Mouse (Mus musculus): ENCODE data around the gene Map3k5. TPM values are rescaled to one million over a fixed set of nuclear protein-coding genes. Genes with fewer than 3 reads are reported as not detected.

Gene Map3k5
- total and polyA plus RNA-seq, 2 experiments from 2014 or later = 1.5 to 5.3 TPM

DNA sequence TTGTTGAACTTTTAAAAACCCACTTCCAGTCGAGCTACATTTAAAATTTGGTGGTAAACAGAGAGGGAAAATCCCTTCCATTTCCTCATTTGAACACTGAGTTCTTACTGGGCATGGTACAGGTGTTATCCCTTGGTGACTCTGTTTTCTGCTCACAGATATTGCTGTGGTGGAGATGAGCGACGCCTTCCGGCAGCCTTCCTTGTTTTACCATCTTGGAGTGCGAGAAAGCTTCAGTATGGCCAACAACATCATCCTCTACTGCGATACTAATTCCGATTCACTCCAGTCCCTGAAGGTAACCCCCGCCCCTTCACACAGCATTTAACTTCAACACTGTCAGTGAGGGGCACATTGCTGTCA is 66.1 kb downstream of the Map3k5 start:
- Histone ChIP-seq H3K9ac (replicated peaks; ENCODE audit: low read length, poor library complexity, severe bottlenecking) (no peak overlapping the region), H3K36me3 (ENCODE audit: insufficient read depth, low read length) (no peaks in the 10 kb centered on the region), H3K27ac (ENCODE audit: low read depth, low read length) (no peak overlapping the region), H3K4me3 (ENCODE audit: low read depth, low read length) (no peak overlapping the region), H3K9me3 (ENCODE audit: low read length) (no peaks in the 10 kb centered on the region), H3K4me2 (ENCODE audit: low read depth, low read length, poor library complexity, severe bottlenecking) (no peak overlapping the region), H3K4me1 (ENCODE audit: insufficient read depth, low read length) (no peaks in the 10 kb centered on the region), H3K27me3 (ENCODE audit: insufficient read depth, low read length) (no peaks in the 10 kb centered on the region)
- DNase-seq (ENCODE audit: low spot score) (no peak), ATAC-seq (ENCODE audit: low FRiP score) (no peak)
- WGBS = 76% methylated on average over 8 of the region's 8 CpGs
- TF ChIP-seq CTCF (IDR thresholded peaks at IDR 0.05) = no peak

DNA sequence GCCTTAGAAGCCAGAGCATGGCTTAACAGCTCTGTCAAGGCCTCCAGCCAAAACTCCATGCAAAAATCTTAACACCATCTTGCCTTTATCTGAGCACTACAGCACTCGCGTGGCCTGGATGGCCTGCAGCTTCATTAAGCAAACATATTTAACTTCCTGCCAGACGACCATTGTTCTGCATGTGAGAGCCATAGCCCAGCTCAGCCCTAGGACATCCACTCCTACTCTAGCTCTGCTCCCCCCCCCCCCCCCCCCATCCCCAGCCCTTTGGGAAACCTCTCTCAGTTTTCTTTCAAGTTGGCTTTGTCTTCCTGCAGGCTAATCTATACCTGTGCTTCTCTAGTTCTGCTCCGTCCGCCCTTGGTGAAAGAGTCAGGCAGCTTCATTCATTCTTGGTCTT is 67.7 kb downstream of the Map3k5 start:
- no peaks in the 10 kb centered on the region for H3K9me3 ChIP-seq (ENCODE audit: low read length)
- H3K27me3 ChIP-seq (ENCODE audit: insufficient read depth, low read length) = no peaks in the 10 kb centered on the region
- H3K4me1 ChIP-seq (ENCODE audit: insufficient read depth, low read length) = no peaks in the 10 kb centered on the region
- 31% methylated on average over 5 of the region's 5 CpGs for WGBS
- no peak for DNase-seq (ENCODE audit: low spot score)
- ATAC-seq (ENCODE audit: low FRiP score) = 0 out of 2 replicates have a peak, but pooled peaks have one; percentile 29
- no peaks in the 10 kb centered on the region for H3K36me3 ChIP-seq (ENCODE audit: insufficient read depth, low read length)
- no peak for TF ChIP-seq CTCF (IDR thresholded peaks at IDR 0.05)
- H3K27ac ChIP-seq (ENCODE audit: low read depth, low read length) = no peak overlapping the region
- H3K4me2 ChIP-seq (ENCODE audit: low read depth, low read length, poor library complexity, severe bottlenecking) = no peak overlapping the region
- H3K9ac ChIP-seq (replicated peaks; ENCODE audit: low read length, poor library complexity, severe bottlenecking) = no peak overlapping the region
- H3K4me3 ChIP-seq (ENCODE audit: low read depth, low read length) = no peak overlapping the region

DNA sequence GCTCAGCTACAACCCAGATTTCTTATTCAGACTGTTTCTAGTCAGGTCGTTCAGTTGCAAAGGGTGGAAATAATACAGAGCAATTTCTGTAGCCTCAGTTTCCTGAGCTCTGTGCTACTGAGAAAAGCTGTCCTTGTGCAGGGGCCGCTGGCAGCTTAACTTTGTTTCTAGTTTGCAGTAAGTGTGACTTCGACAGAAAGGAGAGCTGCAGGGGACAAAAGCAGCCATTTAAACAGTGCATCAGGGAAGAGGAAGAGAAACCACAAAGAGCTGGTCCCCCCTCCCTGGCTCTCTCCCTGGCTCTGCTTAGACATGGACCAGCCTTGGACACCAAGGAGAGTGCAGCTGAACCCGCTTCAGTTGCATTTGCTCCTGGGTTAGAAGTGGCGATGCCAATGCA is 68.7 kb downstream of the Map3k5 start:
- no peaks in the 10 kb centered on the region for H3K27me3 ChIP-seq (ENCODE audit: insufficient read depth, low read length)
- DNase-seq (ENCODE audit: low spot score) = no peak

DNA sequence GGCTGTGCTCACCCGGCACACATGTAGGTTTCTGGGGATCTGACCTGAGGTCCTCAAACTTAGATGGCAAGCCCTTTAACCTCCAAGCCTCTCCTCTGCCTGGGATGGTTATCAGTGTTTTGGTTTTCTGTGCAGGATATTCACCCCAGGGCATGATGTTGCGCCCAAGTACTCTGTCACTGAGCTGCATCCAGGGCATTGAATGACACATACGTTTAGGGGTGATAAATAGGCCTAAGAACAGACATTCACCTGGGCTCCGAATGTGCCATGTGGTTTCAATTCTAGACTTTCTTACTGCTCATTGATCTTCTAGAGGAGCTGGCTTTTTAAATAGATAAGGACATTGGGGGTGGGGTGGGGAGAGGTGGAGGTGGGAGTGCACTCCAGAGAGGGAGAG is 70.5 kb downstream of the Map3k5 start:
- 87% methylated on average over 4 of the region's 4 CpGs for WGBS
- Histone ChIP-seq H3K27me3 (ENCODE audit: insufficient read depth, low read length) (no peaks in the 10 kb centered on the region), H3K4me1 (ENCODE audit: insufficient read depth, low read length) (no peaks in the 10 kb centered on the region), H3K36me3 (ENCODE audit: insufficient read depth, low read length) (no peaks in the 10 kb centered on the region), H3K27ac (ENCODE audit: low read depth, low read length) (no peak overlapping the region), H3K9me3 (ENCODE audit: low read length) (no peaks in the 10 kb centered on the region), H3K4me2 (ENCODE audit: low read depth, low read length, poor library complexity, severe bottlenecking) (no peak overlapping the region), H3K4me3 (ENCODE audit: low read depth, low read length) (no peak overlapping the region), H3K9ac (replicated peaks; ENCODE audit: low read length, poor library complexity, severe bottlenecking) (no peak overlapping the region)
- TF ChIP-seq CTCF (IDR thresholded peaks at IDR 0.05) = no peak
- no peak for DNase-seq (ENCODE audit: low spot score)
- no peak for ATAC-seq (ENCODE audit: low FRiP score)

More for the DNA sequence above, 68.7 kb downstream of the Map3k5 start:
- ATAC-seq (ENCODE audit: low FRiP score) = no peak
- TF ChIP-seq CTCF (IDR thresholded peaks at IDR 0.05) = no peak
- H3K4me1 ChIP-seq (ENCODE audit: insufficient read depth, low read length) = no peaks in the 10 kb centered on the region
- no peak overlapping the region for H3K27ac ChIP-seq (ENCODE audit: low read depth, low read length)
- H3K9ac ChIP-seq (replicated peaks; ENCODE audit: low read length, poor library complexity, severe bottlenecking) = no peak overlapping the region
- H3K9me3 ChIP-seq (ENCODE audit: low read length) = no peaks in the 10 kb centered on the region
- WGBS = 27% methylated on average over 5 of the region's 5 CpGs
- no peaks in the 10 kb centered on the region for H3K36me3 ChIP-seq (ENCODE audit: insufficient read depth, low read length)
- H3K4me3 ChIP-seq (ENCODE audit: low read depth, low read length) = no peak overlapping the region
- no peak overlapping the region for H3K4me2 ChIP-seq (ENCODE audit: low read depth, low read length, poor library complexity, severe bottlenecking)

GRCm38 (mm10) chr10:20005491-20005952 is 71.2 kb downstream of the Map3k5 start:
- no peaks in the 10 kb centered on the region for H3K36me3 ChIP-seq (ENCODE audit: insufficient read depth, low read length)
- no peak overlapping the region for H3K4me2 ChIP-seq (ENCODE audit: low read depth, low read length, poor library complexity, severe bottlenecking)
- no peak overlapping the region for H3K9ac ChIP-seq (replicated peaks; ENCODE audit: low read length, poor library complexity, severe bottlenecking)
- DNase-seq (ENCODE audit: low spot score) = no peak
- no peaks in the 10 kb centered on the region for H3K9me3 ChIP-seq (ENCODE audit: low read length)
- H3K27ac ChIP-seq (ENCODE audit: low read depth, low read length) = no peak overlapping the region
- H3K4me1 ChIP-seq (ENCODE audit: insufficient read depth, low read length) = no peaks in the 10 kb centered on the region
- ATAC-seq (ENCODE audit: low FRiP score) = no peak
- no peak overlapping the region for H3K4me3 ChIP-seq (ENCODE audit: low read depth, low read length)
- TF ChIP-seq CTCF (IDR thresholded peaks at IDR 0.05) = no peak
- no peaks in the 10 kb centered on the region for H3K27me3 ChIP-seq (ENCODE audit: insufficient read depth, low read length)
- WGBS = 93% methylated on average over 6 of the region's 6 CpGs

DNA sequence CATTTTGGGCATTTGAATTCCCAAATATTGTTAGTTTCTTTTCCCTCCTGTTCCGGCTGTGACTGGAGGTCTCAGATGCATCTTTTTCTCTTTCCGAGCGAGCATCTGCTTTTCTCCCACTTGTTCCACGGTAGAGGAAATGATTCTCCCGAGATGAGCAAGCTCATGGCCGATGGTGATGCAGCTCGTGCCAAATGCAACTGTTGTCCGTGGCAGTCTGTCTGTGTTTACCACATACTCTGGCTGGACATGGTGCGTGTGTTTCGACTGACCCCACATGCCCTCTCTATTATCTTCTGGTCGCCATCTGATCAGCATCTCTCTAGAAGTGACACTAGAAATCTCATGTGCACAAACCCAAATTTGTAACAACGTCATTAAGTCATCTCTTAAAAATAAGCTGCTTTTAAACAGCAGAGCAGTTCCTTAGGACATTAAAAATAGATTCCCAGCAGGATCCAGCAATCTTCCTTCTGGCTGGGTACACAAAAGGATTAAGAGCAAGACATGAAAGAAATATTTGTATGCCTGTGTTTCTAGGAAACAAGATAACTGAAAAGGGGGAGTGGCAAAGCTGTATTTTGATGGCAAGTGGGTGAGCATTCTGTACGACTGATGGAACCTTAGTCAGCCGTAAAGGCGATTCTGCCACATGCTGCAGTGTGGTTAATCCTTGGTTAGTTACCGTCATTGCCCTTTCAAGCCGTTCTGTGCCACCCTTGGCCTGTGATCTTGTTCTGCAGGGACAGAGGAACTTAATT is 72.2 kb downstream of the Map3k5 start:
- Histone ChIP-seq H3K4me1 (ENCODE audit: insufficient read depth, low read length) (no peaks in the 10 kb centered on the region), H3K27ac (ENCODE audit: low read depth, low read length) (no peak overlapping the region), H3K9ac (replicated peaks; ENCODE audit: low read length, poor library complexity, severe bottlenecking) (no peak overlapping the region), H3K4me3 (ENCODE audit: low read depth, low read length) (no peak overlapping the region), H3K9me3 (ENCODE audit: low read length) (no peaks in the 10 kb centered on the region), H3K36me3 (ENCODE audit: insufficient read depth, low read length) (no peaks in the 10 kb centered on the region), H3K27me3 (ENCODE audit: insufficient read depth, low read length) (no peaks in the 10 kb centered on the region), H3K4me2 (ENCODE audit: low read depth, low read length, poor library complexity, severe bottlenecking) (no peak overlapping the region)
- TF ChIP-seq CTCF (IDR thresholded peaks at IDR 0.05) = no peak
- 21% methylated on average over 17 of the region's 17 CpGs for WGBS
- DNase-seq (ENCODE audit: low spot score) = peak; percentile 32
- no peak for ATAC-seq (ENCODE audit: low FRiP score)

Measured in midbrain, postnatal 0 days (tissue).